Mouse (Mus musculus) hindbrain, embryonic 16.5 days (tissue): ENCODE data around the gene Tmem14c. TPM values are rescaled to one million over a fixed set of nuclear protein-coding genes. Genes with fewer than 3 reads are reported as not detected.
A peak's percentile ranks its signal among the peaks of the same experiment; 100 is the strongest.

Source experiments
- ATAC-seq: fragments of 200-750 bp; cut with Nextera tagmentation; 2 replicates; pipeline ENCODE4 v1.8.0; 2017; ENCODE audit warnings: moderate TSS enrichment, moderate library complexity
- H3K27ac ChIP-seq: fragments of 300-500 bp; sonication (generic); 2 replicates; pipeline ENCODE4 v1.5.1; 2014; ENCODE audit warnings: low read depth, mild to moderate bottlenecking, control low read depth, low read length, moderate library complexity
- H3K27me3 ChIP-seq: fragments of 300-500 bp; sonication (generic); replicated peaks from 2 replicates; pipeline ENCODE4 v1.6.1; 2014; ENCODE audit warnings: low read length; ENCODE audit not compliant: control insufficient read depth, insufficient read depth
- H3K36me3 ChIP-seq: fragments of 300-500 bp; sonication (generic); 2 replicates; pipeline ENCODE4 v1.6.1; 2014; ENCODE audit warnings: mild to moderate bottlenecking, low read length, moderate library complexity, mixed read lengths; ENCODE audit not compliant: control insufficient read depth, insufficient read depth
- H3K4me1 ChIP-seq: fragments of 300-500 bp; sonication (generic); 2 replicates; pipeline ENCODE4 v1.6.1; 2014; ENCODE audit warnings: low read depth, low read length; ENCODE audit not compliant: control insufficient read depth, insufficient read depth
- H3K4me2 ChIP-seq: fragments of 300-500 bp; sonication (generic); 2 replicates; pipeline ENCODE4 v1.6.1; 2014; ENCODE audit warnings: mild to moderate bottlenecking, low read length, control low read depth, moderate library complexity
- H3K4me3 ChIP-seq: fragments of 300-500 bp; sonication (generic); 2 replicates; pipeline ENCODE4 v1.5.1; 2014; ENCODE audit warnings: mild to moderate bottlenecking, low read length, control low read depth, moderate library complexity
- H3K9ac ChIP-seq: fragments of 300-500 bp; sonication (generic); 2 replicates; pipeline ENCODE4 v1.6.1; 2014; ENCODE audit warnings: low read depth, mild to moderate bottlenecking, control low read depth, low read length, moderate library complexity
- H3K9me3 ChIP-seq: fragments of 300-500 bp; sonication (generic); 2 replicates; pipeline ENCODE4 v1.6.1; 2014; ENCODE audit warnings: mild to moderate bottlenecking, low read length, moderate library complexity; ENCODE audit not compliant: control insufficient read depth
- WGBS: fragments of 180-500 bp; shearing (Covaris S2); extraction: QIAGEN DNeasy Blood & Tissue Kit; methylation state at CpG from one replicate; pipeline ENCODE4 v1.1.7; 2014; 5-methylcytosine and 5-hydroxymethylcytosine counted together
- polyA plus RNA-seq: library from polyadenylated mRNA; unstranded; fragments of >200 nt; fragmentation: Nextera tagmentation; extraction: Ambion mirVana; gene quantifications from 2 replicates; pipeline ENCODE4 v1.2.1, GENCODE M21; 2015

The Tmem14c gene
- polyA plus RNA-seq, 1 experiment from 2014 or later = 139 TPM

- peak within 1 kb of the TSS; percentile 98 for H3K27ac ChIP-seq
- peak within 1 kb of the TSS; percentile 92 for H3K9ac ChIP-seq
- H3K9me3 ChIP-seq = no peaks in the 10 kb centered on the region
- WGBS = under 1% methylated on average over 57 of the region's 58 CpGs
- H3K36me3 ChIP-seq = peaks cover 3% of the 10 kb centered on the region; the same call in 1 of the 2 replicates
- peak; percentile 98 for ATAC-seq
- peak within 1 kb of the TSS; percentile 82 for H3K4me2 ChIP-seq
- no peaks in the 10 kb centered on the region for H3K27me3 ChIP-seq
- H3K4me1 ChIP-seq = peaks cover 9% of the 10 kb centered on the region
- H3K4me3 ChIP-seq = peak within 1 kb of the TSS; percentile 100
These were observed 15.0 kb upstream of the Tmem14c start, which contains the start of gene Pak1ip1 for GRCm38 (mm10) chr13:41000926-41001639. Gene Pak1ip1, plus strand, starts transcription at chr13:41001023.

- H3K27me3 ChIP-seq = no peaks in the 10 kb centered on the region
- 84% methylated on average over 5 of the region's 5 CpGs for WGBS
- H3K27ac ChIP-seq = no peak overlapping the region
- H3K4me2 ChIP-seq = peak overlapping the region; percentile 82
- ATAC-seq = no peak
- H3K4me3 ChIP-seq = peak overlapping the region; percentile 100
- no peak overlapping the region for H3K9ac ChIP-seq
- H3K9me3 ChIP-seq = no peaks in the 10 kb centered on the region
- peaks cover 3% of the 10 kb centered on the region; the same call in 1 of the 2 replicates for H3K36me3 ChIP-seq
- H3K4me1 ChIP-seq = peaks cover 9% of the 10 kb centered on the region
These were observed 14.1 kb upstream of the Tmem14c start for GRCm38 (mm10) chr13:41002001-41002400.

- H3K36me3 ChIP-seq = peaks cover 29% of the 10 kb centered on the region
- H3K9ac ChIP-seq = no peak overlapping the region
- no peak overlapping the region for H3K27ac ChIP-seq
- peaks cover 9% of the 10 kb centered on the region for H3K4me1 ChIP-seq
- no peaks in the 10 kb centered on the region for H3K9me3 ChIP-seq
- no peaks in the 10 kb centered on the region for H3K27me3 ChIP-seq
- 96% methylated on average over 4 of the region's 4 CpGs for WGBS
- no peak for ATAC-seq
- H3K4me2 ChIP-seq = no peak overlapping the region
- H3K4me3 ChIP-seq = no peak overlapping the region
These were observed 9.8 kb upstream of the Tmem14c start for GRCm38 (mm10) chr13:41006244-41006643.

GRCm38 (mm10) chr13:41008271-41008670 is 7.8 kb upstream of the Tmem14c start:
- Histone ChIP-seq H3K36me3 (peaks cover 35% of the 10 kb centered on the region), H3K4me1 (no peaks in the 10 kb centered on the region), H3K4me2 (no peak overlapping the region), H3K9ac (no peak overlapping the region), H3K9me3 (no peaks in the 10 kb centered on the region), H3K27ac (no peak overlapping the region), H3K4me3 (no peak overlapping the region), H3K27me3 (no peaks in the 10 kb centered on the region)
- no peak for ATAC-seq
- WGBS = 95% methylated on average over 10 of the region's 10 CpGs

GRCm38 (mm10) chr13:41008946-41009345 is 7.1 kb upstream of the Tmem14c start:
- H3K9me3 ChIP-seq = no peaks in the 10 kb centered on the region
- H3K27ac ChIP-seq = no peak overlapping the region
- ATAC-seq = no peak
- no peak overlapping the region for H3K4me2 ChIP-seq
- H3K4me3 ChIP-seq = no peak overlapping the region
- H3K27me3 ChIP-seq = no peaks in the 10 kb centered on the region
- H3K9ac ChIP-seq = no peak overlapping the region
- H3K4me1 ChIP-seq = no peaks in the 10 kb centered on the region
- 83% methylated on average over 8 of the region's 8 CpGs for WGBS
- H3K36me3 ChIP-seq = peaks cover 35% of the 10 kb centered on the region

- peak overlapping the region; percentile 79 for H3K9ac ChIP-seq
- peaks cover 14% of the 10 kb centered on the region for H3K4me1 ChIP-seq
- WGBS = 37% methylated on average over 12 of the region's 12 CpGs
- H3K27me3 ChIP-seq = no peaks in the 10 kb centered on the region
- H3K4me3 ChIP-seq = peak overlapping the region; percentile 72
- peak overlapping the region; percentile 75 for H3K4me2 ChIP-seq
- H3K36me3 ChIP-seq = peaks cover 10% of the 10 kb centered on the region; the same call in 1 of the 2 replicates
- H3K27ac ChIP-seq = peak overlapping the region; percentile 92
- ATAC-seq = peak; percentile 15; the same call in 1 of the 2 replicates
- no peaks in the 10 kb centered on the region for H3K9me3 ChIP-seq
These were observed 809 bp downstream of the Tmem14c start for GRCm38 (mm10) chr13:41016797-41017405.

GRCm38 (mm10) chr13:41017832-41018231 is 1.7 kb downstream of the Tmem14c start:
- H3K4me3 ChIP-seq = no peak overlapping the region
- H3K27ac ChIP-seq = no peak overlapping the region
- H3K27me3 ChIP-seq = no peaks in the 10 kb centered on the region
- H3K4me1 ChIP-seq = peaks cover 14% of the 10 kb centered on the region
- H3K9me3 ChIP-seq = no peaks in the 10 kb centered on the region
- H3K36me3 ChIP-seq = peaks cover 9% of the 10 kb centered on the region; the same call in 1 of the 2 replicates
- WGBS = 81% methylated on average over 4 of the region's 4 CpGs
- no peak for ATAC-seq
- H3K4me2 ChIP-seq = no peak overlapping the region
- no peak overlapping the region for H3K9ac ChIP-seq

- Histone ChIP-seq H3K27ac (no peak overlapping the region), H3K27me3 (no peaks in the 10 kb centered on the region), H3K9ac (no peak overlapping the region), H3K9me3 (no peaks in the 10 kb centered on the region), H3K4me1 (peaks cover 14% of the 10 kb centered on the region), H3K4me3 (no peak overlapping the region), H3K4me2 (no peak overlapping the region), H3K36me3 (peaks cover 9% of the 10 kb centered on the region; the same call in 1 of the 2 replicates)
- no peak for ATAC-seq
- WGBS = 97% methylated on average over 9 of the region's 9 CpGs
These were observed 2.1 kb downstream of the Tmem14c start for GRCm38 (mm10) chr13:41018236-41018635.
